Mouse (Mus musculus): ENCODE data around the gene Rasa3. TPM values are rescaled to one million over a fixed set of nuclear protein-coding genes. Genes with fewer than 3 reads are reported as not detected.

The Rasa3 gene
- polyA plus RNA-seq, 1 experiment from 2014 or later = 34.4 TPM

DNA sequence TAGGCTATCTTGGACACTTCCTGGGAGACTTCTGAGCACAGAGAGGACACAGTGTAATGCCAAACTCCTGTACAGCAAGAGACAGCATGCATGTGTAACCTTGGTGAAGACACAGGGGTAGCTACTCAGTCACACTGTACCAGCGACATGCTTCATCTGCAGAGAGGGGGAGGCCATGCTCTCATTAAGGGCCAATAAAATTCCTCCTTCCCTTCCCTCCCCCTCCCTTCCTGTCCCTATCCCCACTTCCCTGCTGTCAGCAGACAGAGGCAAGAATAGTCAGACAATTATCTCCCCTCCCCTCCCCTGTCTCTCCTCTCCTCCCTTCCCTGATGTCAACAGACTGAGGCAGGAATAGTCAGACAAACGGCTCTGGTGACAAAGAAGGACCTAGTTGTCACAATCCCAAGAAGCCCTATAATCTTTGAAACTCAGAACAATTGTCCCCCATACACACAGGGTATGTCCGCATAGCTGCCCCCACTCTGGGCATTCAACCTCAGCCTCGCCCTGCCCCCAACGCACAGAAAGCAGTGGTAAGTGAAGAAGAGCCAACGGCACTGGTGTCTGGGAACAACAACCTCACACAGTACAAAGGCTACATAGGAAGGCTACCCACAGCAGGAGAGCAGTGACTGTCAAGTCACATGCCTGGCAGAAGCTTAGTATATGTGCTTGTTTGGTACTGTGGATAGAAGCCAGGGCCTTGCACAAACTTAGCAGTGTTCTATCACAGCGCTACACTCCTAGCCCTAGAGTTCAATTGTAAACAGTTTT, 28.8 kb downstream of the Rasa3 start:
- Histone ChIP-seq H3K9me3 (ENCODE audit: control insufficient read depth, low read length) (no peaks in the 10 kb centered on the region), H3K9ac (replicated peaks; ENCODE audit: low read depth, low read length) (0 out of 2 replicates have a peak overlapping the region, but pooled peaks have one; percentile 1), H3K27ac (ENCODE audit: low read depth, low read length) (peak overlapping the region; percentile 84), H3K27me3 (ENCODE audit: control insufficient read depth, insufficient read depth, low read length) (no peaks in the 10 kb centered on the region), H3K4me3 (ENCODE audit: low read depth, low read length) (no peak overlapping the region), H3K36me3 (ENCODE audit: control insufficient read depth, insufficient read depth, low read length) (no peaks in the 10 kb centered on the region), H3K4me1 (ENCODE audit: control insufficient read depth, insufficient read depth, low read length) (peaks cover 25% of the 10 kb centered on the region), H3K4me2 (ENCODE audit: low read depth, low read length) (peak overlapping the region; percentile 6; the same call in 1 of the 2 replicates)
- WGBS = 7% methylated on average over 7 of the region's 7 CpGs
- peak; percentile 83 for ATAC-seq (ENCODE audit: low read depth)

DNA sequence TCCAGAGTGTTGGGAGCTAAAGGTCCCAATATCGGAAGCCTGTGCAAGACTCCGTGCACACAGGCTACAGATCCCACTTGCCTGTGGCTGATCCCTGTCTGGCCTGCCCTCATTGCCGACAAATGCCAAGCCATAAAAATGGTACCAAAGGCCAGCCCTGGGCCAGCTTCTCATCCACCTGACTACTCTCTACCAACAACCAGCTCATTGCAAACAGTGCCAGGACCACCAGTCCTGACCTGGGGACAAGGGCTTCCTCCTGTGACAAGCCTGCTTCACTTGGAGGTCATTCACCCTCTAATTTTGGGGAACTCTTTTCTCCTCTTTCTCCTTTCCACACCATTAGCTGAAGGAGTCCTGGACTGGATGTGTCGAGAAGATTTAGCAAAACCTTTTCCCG, 29.8 kb downstream of the Rasa3 start:
- Histone ChIP-seq H3K9me3 (ENCODE audit: control insufficient read depth, low read length) (no peaks in the 10 kb centered on the region), H3K4me3 (ENCODE audit: low read depth, low read length) (no peak overlapping the region), H3K36me3 (ENCODE audit: control insufficient read depth, insufficient read depth, low read length) (no peaks in the 10 kb centered on the region), H3K9ac (replicated peaks; ENCODE audit: low read depth, low read length) (no peak overlapping the region), H3K27ac (ENCODE audit: low read depth, low read length) (no peak overlapping the region; the same call in 1 of the 2 replicates), H3K27me3 (ENCODE audit: control insufficient read depth, insufficient read depth, low read length) (no peaks in the 10 kb centered on the region), H3K4me2 (ENCODE audit: low read depth, low read length) (no peak overlapping the region), H3K4me1 (ENCODE audit: control insufficient read depth, insufficient read depth, low read length) (peaks cover 25% of the 10 kb centered on the region)
- ATAC-seq (ENCODE audit: low read depth) = no peak
- WGBS = 66% methylated on average over 5 of the region's 5 CpGs

DNA sequence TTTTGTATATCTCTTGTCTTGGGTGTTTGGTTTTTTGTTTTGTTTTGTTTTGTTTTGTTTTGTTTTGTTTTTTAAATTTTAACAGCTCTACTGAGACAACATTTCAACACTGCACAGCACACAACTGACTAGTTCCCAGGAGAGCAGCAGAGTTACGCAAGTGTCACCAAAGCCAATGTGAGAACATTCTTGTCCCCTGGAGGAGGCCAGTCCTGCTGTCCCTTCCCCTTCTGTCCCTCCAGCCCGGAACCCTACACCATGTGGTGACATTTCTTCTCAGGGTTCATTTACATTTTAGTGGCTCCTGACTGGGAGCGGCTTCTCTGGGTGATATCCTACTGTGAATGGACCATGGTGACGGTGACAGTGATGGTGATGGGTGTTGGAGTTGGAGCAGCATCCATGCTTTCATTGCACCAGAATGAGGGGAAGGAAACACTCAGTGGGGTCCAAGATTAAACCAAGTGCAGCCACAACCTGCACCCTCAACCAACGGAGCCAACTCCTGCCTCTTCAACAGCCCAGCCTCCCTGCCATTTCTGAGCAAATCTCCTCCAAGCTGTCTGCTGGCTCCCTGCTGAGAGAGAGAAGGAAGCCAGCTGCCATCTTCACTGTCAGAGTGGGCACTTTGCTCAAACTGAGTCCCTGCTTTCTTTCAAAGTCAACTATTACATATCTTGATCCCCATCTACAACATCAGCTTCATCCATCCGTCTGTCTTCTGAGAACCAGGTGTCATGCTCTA, 32.3 kb downstream of the Rasa3 start:
- peaks cover 33% of the 10 kb centered on the region for H3K4me1 ChIP-seq (ENCODE audit: control insufficient read depth, insufficient read depth, low read length)

DNA sequence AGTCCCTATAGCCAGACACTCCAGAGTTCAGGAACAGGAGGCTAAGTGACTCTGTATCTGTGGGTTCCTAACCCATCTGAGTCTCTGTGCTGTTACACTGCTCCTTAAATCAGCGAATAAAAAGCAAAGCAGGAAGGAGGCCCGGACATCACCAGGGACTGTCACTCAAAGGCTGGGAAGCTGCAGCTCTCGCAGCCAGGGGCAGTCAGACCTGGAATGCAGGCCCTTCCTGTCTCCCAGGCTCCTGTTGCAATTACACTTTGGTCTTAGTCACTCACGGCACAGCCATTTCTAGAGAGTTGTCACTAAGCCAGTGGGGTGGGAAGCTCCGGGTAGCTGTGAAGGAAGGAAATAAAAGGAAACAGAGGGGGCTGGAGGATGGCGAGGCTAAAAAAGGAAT, 33.2 kb downstream of the Rasa3 start:
- no peak overlapping the region for H3K4me2 ChIP-seq (ENCODE audit: low read depth, low read length)
- peak overlapping the region; percentile 22; the same call in 1 of the 2 replicates for H3K27ac ChIP-seq (ENCODE audit: low read depth, low read length)
- H3K4me3 ChIP-seq (ENCODE audit: low read depth, low read length) = no peak overlapping the region
- no peak for ATAC-seq (ENCODE audit: low read depth)
- H3K9ac ChIP-seq (replicated peaks; ENCODE audit: low read depth, low read length) = no peak overlapping the region
- 16% methylated on average over 6 of the region's 6 CpGs for WGBS
- no peaks in the 10 kb centered on the region for H3K27me3 ChIP-seq (ENCODE audit: control insufficient read depth, insufficient read depth, low read length)
- no peaks in the 10 kb centered on the region for H3K9me3 ChIP-seq (ENCODE audit: control insufficient read depth, low read length)
- peaks cover 26% of the 10 kb centered on the region for H3K4me1 ChIP-seq (ENCODE audit: control insufficient read depth, insufficient read depth, low read length)
- H3K36me3 ChIP-seq (ENCODE audit: control insufficient read depth, insufficient read depth, low read length) = no peaks in the 10 kb centered on the region

More for the DNA sequence above, 32.3 kb downstream of the Rasa3 start:
- Histone ChIP-seq H3K4me3 (ENCODE audit: low read depth, low read length) (no peak overlapping the region), H3K27ac (ENCODE audit: low read depth, low read length) (0 out of 2 replicates have a peak overlapping the region, but pooled peaks have one; percentile 22), H3K4me2 (ENCODE audit: low read depth, low read length) (no peak overlapping the region), H3K36me3 (ENCODE audit: control insufficient read depth, insufficient read depth, low read length) (no peaks in the 10 kb centered on the region), H3K27me3 (ENCODE audit: control insufficient read depth, insufficient read depth, low read length) (no peaks in the 10 kb centered on the region), H3K9ac (replicated peaks; ENCODE audit: low read depth, low read length) (no peak overlapping the region), H3K9me3 (ENCODE audit: control insufficient read depth, low read length) (no peaks in the 10 kb centered on the region)
- WGBS = 49% methylated on average over 6 of the region's 6 CpGs
- no peak for ATAC-seq (ENCODE audit: low read depth)

DNA sequence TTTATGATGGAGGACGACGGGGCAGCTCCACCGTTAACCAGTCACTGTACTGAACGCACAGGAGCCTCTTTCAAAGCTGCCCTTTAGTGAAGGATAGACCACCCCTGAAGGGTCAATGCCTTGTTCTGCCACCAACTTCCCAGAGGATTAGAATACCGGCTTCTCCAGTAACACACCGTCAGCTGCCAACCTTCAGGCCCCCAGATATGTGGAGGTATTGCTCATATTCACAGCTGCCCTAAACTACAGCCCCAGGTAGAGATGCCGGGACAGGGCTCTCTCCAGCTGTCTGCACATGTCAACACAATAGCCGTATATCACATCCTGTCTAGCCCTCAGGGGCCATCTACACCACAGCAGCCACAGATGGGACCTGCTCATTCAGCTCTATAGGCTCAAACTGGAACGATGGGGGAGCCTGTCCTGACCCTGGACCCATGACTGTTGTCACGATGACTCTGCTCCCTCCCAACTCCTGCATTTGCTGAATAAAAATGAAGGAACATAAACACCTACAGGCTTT, 34.7 kb downstream of the Rasa3 start:
- no peak for ATAC-seq (ENCODE audit: low read depth)
- WGBS = 42% methylated on average over 10 of the region's 10 CpGs
- Histone ChIP-seq H3K9ac (replicated peaks; ENCODE audit: low read depth, low read length) (no peak overlapping the region), H3K36me3 (ENCODE audit: control insufficient read depth, insufficient read depth, low read length) (no peaks in the 10 kb centered on the region), H3K4me3 (ENCODE audit: low read depth, low read length) (no peak overlapping the region), H3K9me3 (ENCODE audit: control insufficient read depth, low read length) (no peaks in the 10 kb centered on the region), H3K4me2 (ENCODE audit: low read depth, low read length) (no peak overlapping the region), H3K27ac (ENCODE audit: low read depth, low read length) (no peak overlapping the region), H3K4me1 (ENCODE audit: control insufficient read depth, insufficient read depth, low read length) (peaks cover 18% of the 10 kb centered on the region), H3K27me3 (ENCODE audit: control insufficient read depth, insufficient read depth, low read length) (no peaks in the 10 kb centered on the region)

DNA sequence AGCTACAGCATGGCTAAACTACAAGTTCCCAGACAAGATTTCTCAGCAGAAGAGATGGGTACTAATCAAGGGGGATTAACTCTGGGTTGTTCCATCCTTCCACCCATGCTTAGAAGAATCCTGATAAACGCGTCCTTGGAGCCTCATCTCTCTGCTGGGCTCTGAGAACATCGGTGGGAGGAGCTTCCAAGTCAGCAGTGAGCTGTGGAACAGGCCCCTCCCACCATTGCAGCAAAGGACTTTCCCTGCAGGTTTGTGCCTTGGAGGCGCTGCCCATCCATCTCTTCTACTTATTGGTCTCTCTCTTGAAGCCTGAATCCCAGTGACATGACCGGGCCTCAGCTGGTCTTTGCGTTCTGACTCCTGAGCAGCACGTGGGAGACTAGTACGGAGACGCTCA, 36.2 kb downstream of the Rasa3 start:
- H3K9ac ChIP-seq (replicated peaks; ENCODE audit: low read depth, low read length) = no peak overlapping the region
- H3K4me3 ChIP-seq (ENCODE audit: low read depth, low read length) = no peak overlapping the region
- WGBS = 62% methylated on average over 9 of the region's 9 CpGs
- no peak for ATAC-seq (ENCODE audit: low read depth)
- H3K27me3 ChIP-seq (ENCODE audit: control insufficient read depth, insufficient read depth, low read length) = no peaks in the 10 kb centered on the region
- H3K4me2 ChIP-seq (ENCODE audit: low read depth, low read length) = no peak overlapping the region
- H3K36me3 ChIP-seq (ENCODE audit: control insufficient read depth, insufficient read depth, low read length) = no peaks in the 10 kb centered on the region
- H3K9me3 ChIP-seq (ENCODE audit: control insufficient read depth, low read length) = no peaks in the 10 kb centered on the region
- H3K4me1 ChIP-seq (ENCODE audit: control insufficient read depth, insufficient read depth, low read length) = peaks cover 18% of the 10 kb centered on the region
- no peak overlapping the region; the same call in 1 of the 2 replicates for H3K27ac ChIP-seq (ENCODE audit: low read depth, low read length)

DNA sequence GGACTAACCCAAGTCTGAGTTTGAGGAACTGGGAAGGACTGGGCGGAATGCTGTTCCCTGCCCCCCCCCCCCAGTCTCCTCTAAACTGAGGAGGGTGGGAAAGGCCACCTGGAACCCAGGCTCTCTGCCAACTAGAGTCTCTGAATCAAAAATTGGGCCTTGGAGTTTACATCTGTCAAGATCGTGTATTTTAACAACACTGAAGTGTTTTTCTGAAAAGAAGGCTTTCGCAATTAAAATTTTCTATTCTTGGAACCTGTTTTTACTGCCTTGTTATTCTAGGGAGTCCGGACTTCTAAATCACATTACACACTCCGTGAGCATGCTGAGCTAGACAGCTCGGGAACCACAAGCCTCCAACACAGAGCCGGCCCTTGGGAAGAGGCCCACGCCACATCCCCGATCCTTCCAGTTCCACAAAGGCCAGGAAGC, 36.9 kb downstream of the Rasa3 start:
- ATAC-seq (ENCODE audit: low read depth) = 0 out of 2 replicates have a peak, but pooled peaks have one; percentile 10
- H3K27ac ChIP-seq (ENCODE audit: low read depth, low read length) = peak overlapping the region; percentile 28; the same call in 1 of the 2 replicates
- peaks cover 16% of the 10 kb centered on the region for H3K4me1 ChIP-seq (ENCODE audit: control insufficient read depth, insufficient read depth, low read length)
- no peak overlapping the region for H3K9ac ChIP-seq (replicated peaks; ENCODE audit: low read depth, low read length)
- H3K4me3 ChIP-seq (ENCODE audit: low read depth, low read length) = no peak overlapping the region
- H3K4me2 ChIP-seq (ENCODE audit: low read depth, low read length) = no peak overlapping the region
- H3K9me3 ChIP-seq (ENCODE audit: control insufficient read depth, low read length) = no peaks in the 10 kb centered on the region
- no peaks in the 10 kb centered on the region for H3K27me3 ChIP-seq (ENCODE audit: control insufficient read depth, insufficient read depth, low read length)
- H3K36me3 ChIP-seq (ENCODE audit: control insufficient read depth, insufficient read depth, low read length) = no peaks in the 10 kb centered on the region
- 40% methylated on average over 9 of the region's 9 CpGs for WGBS

DNA sequence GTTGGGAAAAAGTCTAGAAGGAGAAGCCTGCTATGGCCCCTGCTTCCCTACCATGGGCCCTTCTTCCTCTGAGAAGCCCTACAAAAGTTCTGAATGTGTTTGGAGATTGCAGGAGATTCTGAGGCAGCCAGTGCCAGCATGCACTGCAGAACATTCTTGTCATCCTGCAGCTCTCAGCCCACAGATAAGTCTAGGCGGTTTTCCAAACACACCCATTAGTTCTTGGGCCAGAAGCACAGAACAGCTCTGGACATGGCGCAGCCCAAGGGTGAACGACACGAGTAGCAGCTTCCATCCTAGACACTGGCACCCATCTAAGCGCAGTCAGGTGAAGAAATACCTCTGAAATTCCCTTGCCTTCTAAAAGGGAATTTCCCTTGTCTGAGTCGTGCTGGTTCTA, 44.3 kb downstream of the Rasa3 start:
- Histone ChIP-seq H3K27ac (ENCODE audit: low read depth, low read length) (no peak overlapping the region), H3K9ac (replicated peaks; ENCODE audit: low read depth, low read length) (no peak overlapping the region), H3K4me1 (ENCODE audit: control insufficient read depth, insufficient read depth, low read length) (no peaks in the 10 kb centered on the region), H3K9me3 (ENCODE audit: control insufficient read depth, low read length) (peaks cover 2% of the 10 kb centered on the region; the same call in 1 of the 2 replicates), H3K27me3 (ENCODE audit: control insufficient read depth, insufficient read depth, low read length) (no peaks in the 10 kb centered on the region), H3K4me3 (ENCODE audit: low read depth, low read length) (no peak overlapping the region), H3K36me3 (ENCODE audit: control insufficient read depth, insufficient read depth, low read length) (no peaks in the 10 kb centered on the region), H3K4me2 (ENCODE audit: low read depth, low read length) (no peak overlapping the region)
- 97% methylated on average over 6 of the region's 6 CpGs for WGBS
- no peak for ATAC-seq (ENCODE audit: low read depth)

DNA sequence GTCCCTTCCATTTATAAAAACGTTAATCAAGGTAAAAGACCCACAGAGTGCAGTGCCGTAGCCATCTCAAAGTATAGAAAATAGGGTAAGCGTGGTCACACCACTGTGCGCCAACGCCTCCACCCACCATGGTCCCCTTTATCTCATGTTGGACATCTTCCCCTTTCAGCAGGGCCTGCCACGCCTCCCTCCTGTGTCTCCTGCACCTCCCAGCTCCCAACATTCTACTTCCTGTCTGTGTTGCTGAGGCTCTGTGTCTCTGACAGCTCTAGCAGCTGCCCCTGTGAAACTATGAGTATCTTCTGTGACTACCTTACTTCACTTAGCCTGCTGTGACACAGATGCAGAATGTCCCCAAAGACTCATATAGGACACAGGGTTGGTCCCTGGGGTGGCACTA, 45.1 kb downstream of the Rasa3 start:
- H3K4me2 ChIP-seq (ENCODE audit: low read depth, low read length) = no peak overlapping the region
- H3K36me3 ChIP-seq (ENCODE audit: control insufficient read depth, insufficient read depth, low read length) = no peaks in the 10 kb centered on the region
- WGBS = 92% methylated on average over 6 of the region's 6 CpGs
- no peaks in the 10 kb centered on the region for H3K27me3 ChIP-seq (ENCODE audit: control insufficient read depth, insufficient read depth, low read length)
- peaks cover 2% of the 10 kb centered on the region; the same call in 1 of the 2 replicates for H3K9me3 ChIP-seq (ENCODE audit: control insufficient read depth, low read length)
- no peaks in the 10 kb centered on the region for H3K4me1 ChIP-seq (ENCODE audit: control insufficient read depth, insufficient read depth, low read length)
- no peak overlapping the region for H3K27ac ChIP-seq (ENCODE audit: low read depth, low read length)
- no peak overlapping the region for H3K4me3 ChIP-seq (ENCODE audit: low read depth, low read length)
- ATAC-seq (ENCODE audit: low read depth) = no peak
- H3K9ac ChIP-seq (replicated peaks; ENCODE audit: low read depth, low read length) = no peak overlapping the region
